Mouse (Mus musculus): ENCODE measurements around the gene Tgtp1. TPM values are rescaled to one million over a fixed set of nuclear protein-coding genes. Genes with fewer than 3 reads are reported as not detected.
"Not testable (repeated sequence)": the region's sequence is repeated elsewhere in the genome, so short reads cannot be mapped to it uniquely, and the experiment has no call there.

The Tgtp1 gene
- 1 to 10 TPM in 1 of 2 experiments, under 1 TPM in 1; 0.86 to 1.2 TPM for total RNA-seq (2021)
- long read RNA-seq, experiment 1, partial matches to known transcripts: 0 of 3 reads
- long read RNA-seq, experiment 1, other reads (novel, unspliced or antisense): 2 of 3 reads
- long read RNA-seq, experiment 2, partial matches to known transcripts: 0 of 1 reads
- long read RNA-seq, experiment 2, other reads (novel, unspliced or antisense): 1 of 1 reads

GRCm38 (mm10) chr11:48994018-48994417 is at the start of gene Tgtp1:
TSS of gene Tgtp1 (minus strand) at chr11:48994172.
- DNase-seq: not testable (repeated sequence)

- not testable (repeated sequence) for DNase-seq
These were observed 18.1 kb upstream of the Tgtp1 start for GRCm38 (mm10) chr11:49012074-49012473.

- not testable (repeated sequence) for DNase-seq
These were observed 12.8 kb upstream of the Tgtp1 start for GRCm38 (mm10) chr11:49006785-49007184.

- not testable (repeated sequence) for DNase-seq
These were observed 12.3 kb upstream of the Tgtp1 start for GRCm38 (mm10) chr11:49006317-49006716.

GRCm38 (mm10) chr11:49000411-49000810 is 6.4 kb upstream of the Tgtp1 start:
- DNase-seq: not testable (repeated sequence)

GRCm38 (mm10) chr11:48993296-48993695 is 676 bp downstream of the Tgtp1 start:
- DNase-seq: not testable (repeated sequence)

- not testable (repeated sequence) for DNase-seq
These were observed 2.0 kb downstream of the Tgtp1 start, which contains the start of gene Gm12185 for GRCm38 (mm10) chr11:48991740-48992520. TSS of gene Gm12185 (minus strand) at chr11:48992226.

GRCm38 (mm10) chr11:48989981-48990380 is 4.0 kb downstream of the Tgtp1 start:
- not testable (repeated sequence) for DNase-seq

GRCm38 (mm10) chr11:48988219-48988618 is 5.8 kb downstream of the Tgtp1 start:
- DNase-seq: not testable (repeated sequence)

GRCm38 (mm10) chr11:48982848-48983247 is 11.1 kb downstream of the Tgtp1 start:
- not testable (repeated sequence) for DNase-seq

GRCm38 (mm10) chr11:48980052-48980451 is 13.9 kb downstream of the Tgtp1 start:
- not testable (repeated sequence) for DNase-seq

GRCm38 (mm10) chr11:48979251-48979650 is 14.7 kb downstream of the Tgtp1 start, which contains the start of gene 9930111J21Rik1:
TSS of gene 9930111J21Rik1 (minus strand) at chr11:48979398.
- DNase-seq: not testable (repeated sequence)

GRCm38 (mm10) chr11:48978240-48978939 is 15.6 kb downstream of the Tgtp1 start, which contains the start of gene Olfr56:
TSS of gene Olfr56 (plus strand) at chr11:48978889.
- DNase-seq: not testable (repeated sequence)

GRCm38 (mm10) chr11:48974686-48975085 is 19.3 kb downstream of the Tgtp1 start:
- not testable (repeated sequence) for DNase-seq

- not testable (repeated sequence) for DNase-seq
These were observed 47.9 kb downstream of the Tgtp1 start, which contains the start of gene Psme2b for GRCm38 (mm10) chr11:48946090-48946489. TSS of gene Psme2b (minus strand) at chr11:48946190.

GRCm38 (mm10) chr11:48939286-48939685 is 54.7 kb downstream of the Tgtp1 start:
- not testable (repeated sequence) for DNase-seq

Other genes starting within 250 kb of the Tgtp1 start
- gene Rack1, start 193.8 kb downstream of the Tgtp1 start, total RNA-seq (2021): 100 to 1,000 TPM; 321 to 324 TPM
- 10 to 100 TPM; 15.5 to 19.3 TPM for gene Trim41, start 176.8 kb downstream of the Tgtp1 start, total RNA-seq (2021)
- 10 to 100 TPM; 57.3 to 57.9 TPM for gene Trim7, start 168.0 kb downstream of the Tgtp1 start, total RNA-seq (2021)
- 1 to 10 TPM in 1 of 2 experiments, under 1 TPM in 1; 0.67 to 3.2 TPM for gene Gm12184, start 167.5 kb downstream of the Tgtp1 start, total RNA-seq (2021)
- gene Irgm1, start 122.5 kb downstream of the Tgtp1 start, total RNA-seq (2021): 10 to 100 TPM in 1 of 2 experiments, 1 to 10 TPM in 1; 9.0 to 11.1 TPM
- under 1 TPM; 0.21 to 0.36 TPM for gene Gm5431, start 92.0 kb downstream of the Tgtp1 start, total RNA-seq (2021)
- gene Psme2b, start 48.0 kb downstream of the Tgtp1 start, total RNA-seq (2021): 1 to 10 TPM; 1.3 to 1.4 TPM
- not detected for gene Olfr56, start 15.3 kb downstream of the Tgtp1 start, total RNA-seq (2021)
- gene 9930111J21Rik1, start 14.8 kb downstream of the Tgtp1 start, total RNA-seq (2021): 1 to 10 TPM in 1 of 2 experiments, under 1 TPM in 1; 0.96 to 1.6 TPM
- gene Gm12185, start 1.9 kb downstream of the Tgtp1 start, total RNA-seq (2021): under 1 TPM; 0.15 to 0.19 TPM
- 1 to 10 TPM; 1.2 to 1.5 TPM for gene 9930111J21Rik2, start 57.1 kb upstream of the Tgtp1 start, total RNA-seq (2021)
- gene Tgtp2, start 70.0 kb upstream of the Tgtp1 start, total RNA-seq (2021): under 1 TPM; 0.28 to 0.38 TPM
- 1 to 10 TPM in 1 of 2 experiments, under 1 TPM in 1; 0.56 to 1.1 TPM for gene Ifi47, start 82.4 kb upstream of the Tgtp1 start, total RNA-seq (2021)
- gene Olfr1396, start 120.7 kb upstream of the Tgtp1 start, total RNA-seq (2021): not detected
- gene Olfr1395, start 148.1 kb upstream of the Tgtp1 start, total RNA-seq (2021): not detected
- gene Olfr1394, start 160.2 kb upstream of the Tgtp1 start, total RNA-seq (2021): not detected
- 1 to 10 TPM; 1.6 to 3.5 TPM for gene Btnl9, start 193.0 kb upstream of the Tgtp1 start, total RNA-seq (2021)
- gene Zfp62, start 209.1 kb upstream of the Tgtp1 start, total RNA-seq (2021): 10 to 100 TPM; 20.3 to 22.8 TPM